Comparison of ENCODE assay signal across 16 mouse cellular contexts in genomic region chr10:72394367-72394766, GRCm38 (mm10).
"Had no signal": no experiment of that assay in that cellular context is flagged by ENCODE, and none has a peak within 500 bp of the region (broad histone marks: within the 10 kb centered on the region; RNA-seq: fewer than 3 reads in every experiment).

No protein-coding gene starts in this region.

- ATAC-seq: liver, postnatal 0 days; midbrain, embryonic 15.5 days had no signal

- DNase-seq: kidney, adult 18-20 months; kidney, postnatal 14 days; layer of hippocampus, adult 9-11 months; layer of hippocampus, postnatal 36 days; liver; liver, embryonic 13.5 days; liver, postnatal 0 days; thymus, postnatal 4 days had no signal

- H3K4me3 ChIP-seq: kidney, embryonic 15.5 days; limb, embryonic 12.5 days; liver, embryonic 13.5 days; megakaryocyte, embryonic 14.5 days; midbrain, embryonic 15.5 days; neural tube, embryonic 12.5 days; stomach, embryonic 15.5 days had no signal

- H3K27me3 ChIP-seq: kidney, embryonic 15.5 days; liver, embryonic 13.5 days; megakaryocyte, embryonic 14.5 days; midbrain, embryonic 15.5 days; neural tube, embryonic 12.5 days; stomach, embryonic 15.5 days had no signal

- H3K36me3 ChIP-seq: kidney, embryonic 15.5 days; limb, embryonic 12.5 days; liver, embryonic 13.5 days; midbrain, embryonic 15.5 days; neural tube, embryonic 12.5 days; stomach, embryonic 15.5 days had no signal

- H3K27ac ChIP-seq: kidney, embryonic 15.5 days; limb, embryonic 12.5 days; liver, embryonic 13.5 days; macrophage; midbrain, embryonic 15.5 days; neural tube, embryonic 12.5 days; stomach, embryonic 15.5 days had no signal

- H3K4me2 ChIP-seq: kidney, embryonic 15.5 days; limb, embryonic 12.5 days; liver, embryonic 13.5 days; midbrain, embryonic 11.5 days; midbrain, embryonic 15.5 days; neural tube, embryonic 12.5 days; stomach, embryonic 15.5 days had no signal

- H3K4me1 ChIP-seq: kidney, embryonic 15.5 days; liver, embryonic 13.5 days; megakaryocyte, embryonic 14.5 days; midbrain, embryonic 15.5 days; neural tube, embryonic 12.5 days; stomach, embryonic 15.5 days had no signal

- H3K9ac ChIP-seq: kidney, embryonic 15.5 days; limb, embryonic 12.5 days; liver, embryonic 13.5 days; liver, postnatal 0 days; midbrain, embryonic 15.5 days; neural tube, embryonic 12.5 days; stomach, embryonic 15.5 days had no signal

- H3K9me3 ChIP-seq: kidney, embryonic 15.5 days; limb, embryonic 12.5 days; midbrain, embryonic 15.5 days; neural tube, embryonic 12.5 days; stomach, embryonic 15.5 days had no signal
